Mouse (Mus musculus) urinary bladder, adult 18-20 months (tissue): ENCODE data around the gene Gm47969.

Source experiments
- DNase-seq, 2 experiments: peaks; one replicate each; pipeline ENCODE4 v3.0.0; 2022; ENCODE audit warnings: low spot score in 2 of 2, mixed read lengths in 2 of 2

The Gm47969 gene

GRCm38 (mm10) chr1:83076190-83076917, 31.6 kb downstream of the Gm47969 start:
- no peak for DNase-seq

DNA sequence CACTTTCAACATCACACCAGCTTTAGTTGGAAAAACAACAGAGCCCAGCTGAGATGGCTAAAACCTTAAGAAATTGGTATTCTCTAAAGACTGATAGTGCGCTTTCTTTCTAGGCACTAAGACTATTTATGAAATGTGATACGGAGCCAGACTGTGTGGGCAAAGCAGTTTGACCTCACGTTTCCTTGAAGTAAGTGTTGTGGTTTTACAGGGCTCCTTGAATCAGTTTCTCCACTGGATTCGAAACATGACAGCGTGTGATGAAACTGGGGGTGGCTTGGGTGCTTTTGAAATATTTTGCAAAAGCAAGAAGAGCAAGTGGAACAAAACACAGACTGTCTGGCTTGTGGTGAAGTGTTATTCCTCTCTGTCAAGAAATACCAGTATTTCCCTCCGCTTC, 32.3 kb downstream of the Gm47969 start:
- no peak for DNase-seq

DNA sequence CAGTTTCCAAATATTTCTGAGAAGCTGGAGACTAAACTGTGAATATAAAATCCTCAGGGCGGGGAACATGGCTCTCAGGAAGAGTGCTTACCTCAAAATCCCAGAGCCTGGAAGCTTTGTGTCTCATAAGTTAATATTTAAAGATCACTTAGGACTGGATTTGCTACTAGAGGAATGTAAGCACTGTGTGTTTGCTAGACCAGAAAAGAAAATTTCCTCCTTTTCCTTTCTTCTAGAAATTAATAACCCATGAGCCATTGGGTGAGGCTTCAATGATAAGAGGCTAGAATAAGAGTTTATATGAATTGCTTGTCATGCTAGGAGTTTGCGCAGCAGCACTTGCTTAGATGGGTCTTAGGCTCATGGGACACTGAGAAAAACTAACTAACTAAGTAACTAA, 40.1 kb downstream of the Gm47969 start:
- no peak for DNase-seq

GRCm38 (mm10) chr1:83091268-83091667, 46.5 kb downstream of the Gm47969 start:
- no peak for DNase-seq
